Mouse (Mus musculus): ENCODE results near the gene Ccnd3.

The Ccnd3 gene

DNA sequence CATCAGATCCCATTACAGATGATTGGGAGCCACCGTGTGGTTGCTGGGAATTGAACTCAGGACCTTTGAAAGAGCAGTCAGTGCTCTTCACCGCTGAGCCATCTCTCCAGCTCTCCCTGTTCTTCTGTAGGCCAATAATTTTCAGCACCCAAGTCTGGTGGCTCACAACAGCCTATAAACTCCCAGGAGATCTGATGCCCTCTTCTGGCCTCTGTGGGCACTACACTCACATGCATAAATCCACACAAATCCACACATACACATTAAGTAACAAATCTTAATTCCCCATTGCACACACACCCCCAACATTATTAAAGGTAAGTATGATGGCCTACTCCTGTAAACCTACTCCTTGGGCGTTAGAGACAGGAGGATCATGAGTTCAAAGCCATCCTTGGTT is 11.4 kb downstream of the Ccnd3 start:
- no peak for DNase-seq

DNA sequence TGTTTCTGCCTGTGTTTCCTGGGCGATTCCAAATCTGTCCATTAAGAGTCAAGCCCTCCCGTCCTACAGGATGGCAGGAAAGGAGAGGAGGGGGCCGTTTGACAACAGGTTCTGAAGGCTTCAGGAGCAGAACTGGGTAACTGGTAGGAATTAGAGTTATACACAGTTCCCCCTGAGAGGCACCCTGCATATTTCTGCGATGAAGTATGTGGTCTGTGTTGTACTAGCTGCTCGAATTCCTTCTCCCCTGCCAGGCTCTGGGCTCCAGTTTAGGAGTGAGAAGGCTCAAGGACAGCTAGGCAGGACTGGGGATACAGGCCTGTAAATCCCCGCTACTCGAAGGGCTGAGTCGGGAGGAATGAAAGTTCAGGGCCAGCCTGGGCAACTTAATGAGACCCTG is 13.4 kb downstream of the Ccnd3 start:
- no peak for DNase-seq

DNA sequence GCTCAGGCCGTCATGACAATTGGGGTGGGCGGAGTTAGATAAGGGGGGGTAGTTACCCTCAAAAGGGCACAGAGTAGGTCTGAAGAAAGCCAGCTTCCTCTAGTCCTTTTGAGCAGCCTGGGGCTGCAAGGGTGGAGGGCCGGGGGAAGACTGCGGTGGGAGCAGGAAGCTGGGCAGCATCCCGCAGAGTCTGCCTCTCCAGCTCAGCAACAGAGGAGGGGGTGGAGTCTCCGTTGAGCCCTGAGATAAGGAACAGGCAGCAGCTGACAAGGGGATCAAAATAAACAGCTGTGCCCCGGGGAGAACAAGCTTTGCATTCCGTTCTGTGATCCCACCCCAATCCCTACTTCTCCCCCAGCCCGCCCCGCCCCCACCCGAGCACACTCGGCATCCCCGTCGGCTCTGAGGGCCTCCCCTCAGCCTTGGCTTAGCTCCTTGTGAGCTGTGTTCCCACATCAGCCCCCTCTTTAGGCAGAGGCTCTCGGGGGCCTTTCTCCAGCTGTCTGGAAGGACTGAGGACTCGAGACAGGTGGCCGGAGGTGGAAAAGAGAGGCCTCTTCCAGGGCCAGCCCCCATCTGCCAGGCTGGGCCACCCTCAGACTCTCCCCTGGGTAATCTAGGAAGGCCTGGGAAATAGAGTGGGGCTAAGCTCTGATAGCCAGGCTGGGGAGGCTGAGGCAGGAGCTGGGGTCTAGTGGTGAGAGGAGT is 16.9 kb downstream of the Ccnd3 start:
- DNase-seq: peak; percentile 43 to 46

DNA sequence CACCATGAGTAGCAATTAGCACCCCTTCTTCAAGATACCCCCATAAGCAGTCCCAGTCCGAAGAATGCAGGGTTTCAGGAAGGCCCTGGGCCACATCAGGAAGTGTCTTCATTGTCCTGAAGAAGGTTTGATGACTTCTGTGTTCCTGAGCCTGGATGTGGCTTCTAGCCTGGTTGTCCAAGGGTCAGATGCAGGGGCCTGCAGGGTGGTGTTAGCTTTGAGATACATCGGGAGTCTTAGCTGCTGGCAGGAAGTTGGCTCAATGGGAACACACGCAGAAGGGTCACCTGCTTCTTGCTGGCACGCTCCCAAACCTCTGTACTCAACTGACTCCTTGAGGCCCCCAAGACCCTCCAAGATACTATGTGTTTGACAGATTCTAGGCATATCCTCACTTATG is 17.7 kb downstream of the Ccnd3 start:
- peak in 1 of 2 experiments; percentile 27 for DNase-seq

DNA sequence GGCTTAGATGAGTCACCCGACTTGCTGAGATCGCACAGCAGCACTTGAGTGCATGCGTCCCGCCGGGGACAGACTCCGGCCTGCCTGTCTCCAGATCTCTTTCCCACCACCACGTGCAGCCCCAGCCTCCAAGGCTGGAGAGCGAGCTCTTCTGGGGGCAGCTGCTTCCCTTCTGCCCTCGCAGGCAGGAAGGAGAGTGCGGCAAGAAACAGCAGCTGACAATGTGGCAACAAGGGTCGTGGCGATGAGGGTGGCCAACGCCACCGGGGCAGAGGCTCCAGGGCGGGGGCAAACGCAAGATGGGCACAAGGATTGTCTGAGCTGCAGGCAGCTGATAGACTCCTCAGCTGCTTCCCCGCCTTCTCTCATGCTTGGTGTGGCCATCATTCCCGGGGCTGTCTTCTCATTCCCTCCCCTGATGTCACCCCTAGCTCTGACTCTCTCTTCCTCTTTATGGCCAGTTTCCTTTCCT is 18.4 kb downstream of the Ccnd3 start:
- DNase-seq: peak in 1 of 2 experiments; percentile 38

DNA sequence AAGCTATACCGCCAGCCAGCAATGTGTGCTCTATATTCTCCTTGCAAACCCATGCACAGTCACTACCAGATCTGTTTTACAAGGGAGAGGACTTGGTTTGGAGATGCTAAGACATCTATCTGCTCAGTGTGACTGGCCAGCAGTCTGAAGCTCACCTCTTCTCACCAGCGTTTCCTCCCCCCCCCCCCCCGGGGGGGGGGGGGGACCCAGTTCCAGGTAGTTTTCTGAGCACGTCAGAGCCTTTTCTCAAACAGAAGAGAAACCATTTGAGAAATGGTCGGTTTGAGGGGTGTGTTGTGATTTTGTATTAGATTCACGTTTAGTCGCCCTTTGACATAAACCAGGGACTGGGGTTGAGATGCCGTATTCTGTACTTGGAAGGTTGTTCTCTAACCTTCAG is 19.2 kb downstream of the Ccnd3 start:
- no peak for DNase-seq

DNA sequence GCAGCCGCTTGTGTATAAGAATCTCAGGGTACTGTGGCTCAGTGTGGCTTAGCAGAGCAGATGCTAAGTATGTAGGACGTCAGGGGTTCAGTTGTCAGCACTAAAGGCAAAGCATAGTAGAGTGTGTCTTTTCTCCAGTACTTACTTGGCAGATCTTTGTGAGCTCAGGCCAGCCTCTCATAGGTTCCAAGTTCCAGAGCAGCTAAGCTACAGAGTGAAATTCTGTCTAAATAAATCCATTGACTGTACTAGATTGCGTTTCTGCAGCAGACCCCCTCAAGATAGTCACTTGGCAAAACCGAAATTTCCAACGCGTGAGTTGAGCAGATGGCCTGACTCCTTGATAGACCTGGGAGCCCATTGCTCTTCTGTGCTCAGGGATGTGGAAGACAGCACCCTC is 20.1 kb downstream of the Ccnd3 start:
- DNase-seq: no peak

DNA sequence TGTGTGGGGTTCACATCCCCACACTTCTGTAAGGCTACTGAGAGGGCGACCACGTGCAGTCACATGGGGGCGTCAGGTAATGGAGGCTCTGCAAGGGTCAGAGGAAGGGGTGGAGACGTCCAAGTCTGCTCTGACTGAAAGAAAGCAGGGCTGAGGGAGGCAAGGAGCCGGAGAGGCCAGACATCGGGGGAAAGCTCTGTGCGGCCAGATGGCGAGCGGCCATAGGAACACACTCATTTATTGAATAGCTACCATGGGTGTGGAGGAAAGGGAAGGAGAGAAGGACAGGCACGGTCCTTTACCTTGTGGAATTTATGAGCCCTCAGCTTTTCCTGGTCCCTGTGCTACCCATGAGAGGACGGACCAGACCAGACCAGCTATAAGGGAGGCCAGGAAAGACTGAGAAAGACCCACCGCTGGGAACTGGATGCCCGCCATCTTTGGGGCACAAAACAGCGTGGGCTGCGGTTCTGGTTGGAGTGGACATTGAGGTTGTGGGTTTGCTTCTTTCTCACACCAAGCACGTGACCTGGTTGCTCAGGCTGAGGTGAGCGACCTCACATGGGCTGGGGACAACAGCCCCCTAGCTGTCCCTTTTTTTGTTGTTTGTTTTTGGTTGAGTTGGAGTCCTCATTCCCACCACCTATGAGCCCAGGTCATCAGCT is 22.1 kb downstream of the Ccnd3 start:
- DNase-seq: no peak

DNA sequence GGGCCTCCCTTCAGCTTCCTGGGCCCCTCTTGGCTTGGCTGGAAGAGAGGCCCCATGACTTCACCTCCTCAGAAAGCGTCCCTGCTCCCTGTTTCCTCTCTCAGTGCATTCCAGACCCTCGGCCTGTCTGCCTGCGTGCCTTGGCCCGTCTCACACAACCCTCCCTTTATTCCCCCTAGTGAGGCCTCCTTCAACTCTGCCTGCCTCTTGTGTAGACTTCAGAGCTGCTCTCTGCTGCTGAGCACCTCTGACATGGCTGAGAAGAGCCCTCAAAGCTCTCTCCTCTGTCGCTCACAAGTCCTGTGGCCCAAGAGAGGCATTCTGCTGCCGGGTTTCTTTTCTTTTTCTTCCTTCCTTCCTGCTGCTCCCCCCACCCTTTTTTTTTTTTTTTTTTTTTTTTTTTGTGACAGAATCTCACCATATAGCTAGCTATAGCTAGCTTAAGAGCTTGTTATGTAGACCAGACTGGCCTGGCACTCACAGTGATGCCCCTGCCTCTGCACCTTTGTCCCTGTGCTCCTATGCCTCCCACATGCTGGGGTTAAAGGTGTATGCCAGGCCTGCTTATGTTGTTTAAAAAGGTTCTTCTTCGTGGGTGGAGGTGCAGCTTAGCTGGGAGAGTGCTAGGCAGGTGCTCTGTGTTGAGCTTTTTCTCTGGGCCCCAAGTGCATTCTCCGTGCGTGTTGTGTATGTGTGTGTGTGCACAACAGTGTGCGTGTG is 22.9 kb downstream of the Ccnd3 start:
- no peak for DNase-seq

DNA sequence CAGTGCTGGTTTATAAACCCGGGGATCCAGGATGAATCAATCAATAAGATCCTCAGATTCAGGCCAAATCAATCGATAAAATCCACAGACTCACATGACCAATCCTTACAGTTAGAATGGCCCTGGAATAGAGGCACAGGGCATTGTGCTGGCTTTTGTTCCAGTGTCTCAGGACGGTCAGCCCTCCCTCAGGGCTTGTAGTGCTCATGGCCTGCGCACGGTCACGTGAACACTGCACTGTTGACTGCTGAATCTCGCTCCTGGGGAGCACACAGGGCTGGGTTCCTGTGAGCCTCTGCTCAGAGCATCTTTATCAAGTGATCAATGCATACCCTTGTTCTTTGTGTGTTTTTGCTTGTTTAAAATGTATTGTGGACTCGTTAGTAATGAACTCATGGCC is 24.1 kb downstream of the Ccnd3 start:
- no peak for DNase-seq

DNA sequence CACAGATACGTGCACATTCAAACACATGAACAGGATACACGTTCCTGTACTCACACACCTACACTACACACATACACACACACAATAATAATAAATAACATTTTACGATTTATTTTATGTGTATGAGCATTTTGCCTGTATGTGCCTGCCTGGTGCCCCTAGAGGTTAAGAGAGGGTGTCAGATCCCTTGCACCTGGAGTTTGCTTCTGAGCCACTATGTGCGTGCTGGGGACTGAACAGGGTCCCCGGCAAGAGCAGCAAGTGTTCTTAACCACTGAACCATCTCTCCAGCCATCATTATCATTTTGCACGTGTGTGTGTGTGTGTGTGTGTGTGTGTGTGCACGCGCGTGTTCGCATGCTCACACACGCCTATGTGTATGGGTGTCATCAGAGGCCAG is 24.7 kb downstream of the Ccnd3 start:
- no peak for DNase-seq

DNA sequence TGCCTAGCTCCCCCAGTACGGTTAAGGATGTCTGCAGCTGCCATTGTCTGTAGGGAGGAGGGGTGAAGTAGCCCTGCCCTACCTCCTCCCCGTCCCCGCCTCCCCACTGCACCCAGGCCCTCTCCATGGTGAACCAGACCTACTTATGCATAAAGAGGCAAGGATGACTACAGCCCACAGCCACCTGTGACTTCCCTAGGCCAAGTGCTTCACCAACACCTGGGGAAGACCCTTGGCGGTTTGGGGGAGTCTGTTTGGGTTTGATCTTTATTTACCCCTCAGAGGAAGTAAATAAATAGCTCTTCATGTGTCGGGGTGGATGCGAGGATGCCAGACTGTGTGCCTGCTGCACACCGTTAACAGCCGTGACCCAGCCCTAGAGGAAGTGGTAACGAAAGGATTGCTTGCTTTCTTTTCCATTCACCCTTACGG is 26.6 kb downstream of the Ccnd3 start:
- DNase-seq: no peak

DNA sequence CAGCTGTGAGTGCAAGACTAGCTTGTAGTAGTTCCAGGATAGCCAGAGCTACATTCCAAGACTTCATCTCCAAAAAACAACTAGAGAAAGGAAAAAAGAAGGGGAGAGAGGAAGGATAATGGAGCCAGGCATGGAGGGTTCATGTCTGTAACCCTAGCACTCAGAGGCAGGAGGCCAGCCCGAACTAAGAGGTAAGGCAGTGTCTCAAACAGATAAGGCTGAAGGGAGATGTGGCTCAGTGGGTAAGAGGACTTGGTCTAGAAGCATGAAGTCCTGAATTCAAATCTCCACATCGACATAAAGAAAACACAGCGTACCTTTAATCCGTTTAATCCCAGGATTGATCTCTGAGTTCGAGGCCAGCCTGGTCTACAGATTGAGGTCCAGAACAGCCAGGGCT is 27.5 kb downstream of the Ccnd3 start:
- DNase-seq: no peak

DNA sequence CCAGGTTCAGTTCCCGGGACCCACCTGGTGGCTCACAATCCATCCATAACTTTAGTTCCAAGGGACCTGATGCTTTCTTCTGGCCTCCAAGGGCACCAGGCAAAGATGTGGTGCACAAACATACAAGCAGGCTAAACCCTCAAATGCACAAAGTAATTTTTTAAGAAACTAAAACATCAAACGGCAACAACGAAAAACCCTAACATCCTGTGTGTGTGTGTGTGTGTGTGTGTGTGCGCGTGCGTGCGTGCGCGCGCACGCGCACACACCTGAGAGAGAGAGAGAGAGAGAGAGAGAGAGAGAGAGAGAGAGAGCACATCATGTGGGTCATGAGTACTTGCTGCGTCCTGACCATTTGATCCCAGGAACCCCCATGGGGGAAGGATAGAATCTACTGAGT is 28.8 kb downstream of the Ccnd3 start:
- no peak for DNase-seq

DNA sequence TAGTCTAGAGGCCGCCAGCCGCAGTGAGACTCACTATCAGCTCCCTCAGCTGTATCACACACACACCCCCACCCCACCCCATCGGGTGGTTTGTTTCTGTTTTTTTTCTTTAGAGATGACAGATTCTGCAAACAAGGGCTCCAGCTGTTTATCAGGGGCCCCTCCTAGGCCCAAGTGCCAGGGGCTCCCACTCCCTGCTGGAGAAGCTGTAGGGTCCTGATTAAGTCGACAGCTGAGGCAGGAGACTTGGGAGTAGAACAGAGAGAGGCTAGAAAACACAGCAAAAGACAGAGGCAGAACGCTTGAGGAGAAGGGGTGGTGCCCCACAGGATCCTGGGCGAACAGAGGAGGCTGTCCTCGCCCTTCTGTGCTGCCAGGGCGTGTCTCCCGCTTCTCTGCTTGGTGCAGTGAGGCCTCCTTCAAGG is 31.0 kb downstream of the Ccnd3 start:
- DNase-seq: no peak

DNA sequence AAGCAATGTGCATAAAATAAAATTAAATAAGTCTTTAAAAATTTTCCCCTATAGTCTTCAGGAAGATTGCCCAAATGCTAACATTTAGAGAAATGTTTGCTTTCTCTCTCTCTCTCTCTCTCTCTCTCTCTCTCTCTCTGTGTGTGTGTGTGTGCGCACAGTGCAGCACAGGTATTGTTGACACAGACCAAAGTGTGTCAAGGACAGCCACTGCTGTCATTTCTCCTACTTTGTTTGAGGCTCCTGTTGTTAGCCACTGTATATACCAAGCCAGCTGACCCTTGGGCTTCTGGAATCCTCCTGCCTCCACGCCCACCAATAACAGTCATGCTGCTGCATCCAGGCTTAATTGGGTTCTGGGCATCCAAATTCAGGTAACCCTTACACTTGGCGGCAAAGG is 33.2 kb downstream of the Ccnd3 start:
- DNase-seq: no peak

DNA sequence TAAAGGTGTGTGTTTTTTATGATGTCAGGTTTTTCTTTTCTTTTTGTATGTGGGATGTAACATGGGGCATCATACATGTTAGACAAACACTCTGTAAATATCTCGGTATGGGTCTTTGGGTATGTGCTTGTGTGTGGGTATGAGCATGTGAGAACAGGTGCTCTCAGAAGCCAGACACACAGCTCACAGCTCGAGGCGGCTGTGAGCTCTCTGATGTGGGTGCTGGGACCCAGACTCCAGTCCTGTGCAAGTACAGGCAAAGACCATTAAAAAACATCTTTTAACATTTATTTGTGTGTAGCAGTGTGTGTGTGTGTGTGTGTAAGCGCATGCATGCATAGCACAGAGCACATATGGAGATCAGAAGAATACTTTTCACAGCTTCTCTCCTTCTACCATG is 34.3 kb downstream of the Ccnd3 start:
- no peak for DNase-seq

DNA sequence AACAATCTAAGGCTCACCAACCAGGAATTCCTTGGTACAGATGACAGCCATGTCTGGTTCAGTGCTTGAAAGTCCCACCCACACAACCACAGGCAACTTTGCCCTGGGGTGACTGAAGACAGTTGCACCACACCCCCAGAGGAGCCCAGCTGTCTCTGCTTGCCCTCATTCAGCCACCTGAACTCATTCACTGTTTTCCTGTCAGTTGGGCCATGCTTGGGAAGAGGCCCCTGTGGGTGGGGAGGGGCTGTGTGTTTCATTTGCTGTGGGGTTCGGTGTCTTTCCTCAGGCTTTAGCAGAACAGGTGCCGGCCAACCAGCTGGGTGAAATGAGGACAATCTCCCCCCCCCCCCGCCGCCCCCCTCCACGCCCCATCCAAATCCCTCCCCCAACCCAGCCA is 37.2 kb downstream of the Ccnd3 start:
- DNase-seq: no peak

DNA sequence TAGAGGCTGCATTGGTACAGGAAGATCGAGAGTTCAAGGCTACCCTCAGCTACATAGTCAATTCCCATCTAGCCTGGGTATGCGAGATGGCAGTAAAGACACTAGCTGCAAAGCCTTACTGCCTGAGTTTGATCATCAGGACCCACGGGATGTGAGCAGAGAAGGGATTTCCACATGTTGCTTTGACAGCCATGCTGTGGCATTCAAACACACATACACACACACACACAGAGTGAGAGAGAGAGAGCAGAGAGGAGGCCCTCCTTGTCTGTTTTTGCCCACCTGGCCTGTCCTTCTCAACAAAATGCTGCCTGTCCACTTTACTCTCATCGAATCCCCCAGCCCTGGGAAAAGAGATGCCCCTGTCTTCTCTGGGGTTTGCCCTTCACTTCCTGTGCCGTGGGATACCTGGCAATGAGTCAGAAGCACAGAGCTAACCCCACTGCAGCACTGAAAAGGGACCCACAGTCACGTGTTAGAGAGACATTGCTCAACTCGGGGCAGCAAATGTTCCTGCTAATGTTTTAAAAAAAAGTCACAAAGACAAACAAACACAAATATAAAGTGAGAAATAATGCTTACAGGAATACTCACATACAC is 38.3 kb downstream of the Ccnd3 start:
- DNase-seq: peak in 1 of 2 experiments; percentile 31

DNA sequence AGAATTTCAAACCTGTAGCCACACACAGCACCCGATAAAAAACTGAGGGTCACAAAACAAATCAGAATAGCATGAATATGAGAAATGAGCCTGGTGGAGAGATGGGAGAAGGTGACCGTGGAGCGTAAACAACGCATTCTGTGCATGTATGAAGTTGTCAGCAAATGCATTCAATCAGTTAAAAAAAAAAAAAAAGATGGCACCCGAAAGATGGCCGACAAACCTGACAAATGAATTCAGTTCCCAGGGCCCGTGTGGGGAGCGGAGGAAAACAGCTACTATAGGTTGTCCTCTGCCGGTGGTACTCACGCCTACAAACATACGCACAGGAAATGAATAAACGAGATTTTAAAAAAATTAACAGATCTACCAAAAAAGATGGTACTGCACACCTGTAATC is 40.3 kb downstream of the Ccnd3 start:
- DNase-seq: no peak

DNA sequence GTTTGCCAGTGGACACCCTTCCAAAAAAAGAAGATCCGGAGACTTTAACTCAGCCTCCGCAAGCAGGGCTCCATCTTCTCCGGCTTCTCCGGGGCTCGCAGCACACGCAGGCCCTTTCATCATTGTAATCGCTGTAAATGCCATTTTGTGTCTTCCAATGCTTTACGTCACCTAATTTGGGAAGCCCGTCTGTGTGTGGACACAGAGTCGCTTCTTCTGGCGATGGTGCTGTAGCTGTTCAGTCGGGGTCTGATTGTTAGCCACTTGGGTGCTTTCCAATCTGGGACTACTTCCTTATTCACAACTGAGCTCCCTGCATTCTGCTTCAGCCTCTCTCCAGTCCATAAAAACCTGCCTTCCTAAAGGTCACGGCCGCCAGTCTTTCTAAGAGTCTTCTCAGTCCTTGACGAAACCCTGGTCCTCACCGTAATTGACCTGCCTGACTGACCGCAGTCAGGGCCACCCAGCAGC is 41.0 kb downstream of the Ccnd3 start:
- DNase-seq: no peak

DNA sequence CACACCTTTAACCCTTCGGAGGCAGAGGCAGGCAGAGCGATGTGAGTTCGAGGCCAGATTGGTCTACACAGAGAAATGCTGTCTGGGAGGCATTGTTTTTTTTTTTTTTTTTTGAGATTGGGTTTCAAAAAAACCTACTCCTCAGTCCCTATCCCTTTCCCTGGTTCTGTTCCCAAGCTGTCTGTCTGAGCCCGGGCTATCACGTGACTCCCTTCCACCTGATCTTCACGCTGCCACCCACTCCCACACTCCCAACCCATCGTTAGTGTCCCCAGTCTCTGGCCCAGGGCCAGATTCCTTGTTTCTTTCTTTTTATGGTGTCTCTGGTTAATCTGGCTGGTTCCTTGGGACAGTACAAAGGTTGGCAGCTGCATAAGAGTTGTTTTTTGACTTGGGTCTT is 46.2 kb downstream of the Ccnd3 start:
- peak in 1 of 2 experiments; percentile 24 for DNase-seq

DNA sequence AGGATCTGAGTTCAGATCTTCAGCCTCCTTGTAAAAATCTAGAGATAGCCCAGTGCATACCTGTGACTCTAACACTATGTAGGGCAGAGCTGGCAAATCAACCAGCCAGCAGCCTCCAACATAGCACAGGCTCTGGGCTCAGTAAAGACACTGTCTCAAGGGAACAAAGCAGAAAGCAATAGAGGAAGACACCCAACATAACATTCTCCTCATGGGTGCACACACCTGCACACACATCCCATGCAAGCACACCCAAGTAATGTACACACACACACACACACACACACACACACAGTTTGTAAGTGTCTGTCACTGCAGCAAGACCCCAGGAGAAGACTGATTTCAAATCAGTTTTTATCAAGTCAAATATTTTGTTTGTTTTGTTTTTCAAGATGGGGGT is 48.1 kb downstream of the Ccnd3 start:
- DNase-seq: no peak

All from kidney, postnatal 36 days (tissue).